Mouse (Mus musculus) testis, adult 2 months (tissue): Measurements from ENCODE around the gene Atf7ip. TPM values are rescaled to one million over a fixed set of nuclear protein-coding genes. Genes with fewer than 3 reads are reported as not detected.
A peak's percentile ranks its signal among the peaks of the same experiment; 100 is the strongest.

Source experiments
- H3K27ac ChIP-seq: fragments of 200-500 bp; 2 replicates; pipeline ENCODE4 v1.5.1; 2012; ENCODE audit warnings: low read depth, low read length; ENCODE audit not compliant: control insufficient read depth, insufficient read depth
- H3K27me3 ChIP-seq: fragments of 200-500 bp; 2 replicates; pipeline ENCODE4 v1.6.1; 2012; ENCODE audit warnings: mild to moderate bottlenecking, low read length, moderate library complexity; ENCODE audit not compliant: control insufficient read depth, insufficient read depth
- H3K36me3 ChIP-seq: fragments of 200-500 bp; 2 replicates; pipeline ENCODE4 v1.6.1; 2012; ENCODE audit warnings: mild to moderate bottlenecking, low read length; ENCODE audit not compliant: control insufficient read depth, insufficient read depth
- H3K4me1 ChIP-seq: fragments of 200-500 bp; 2 replicates; pipeline ENCODE4 v1.6.1; 2012; ENCODE audit warnings: low read length; ENCODE audit not compliant: control insufficient read depth, insufficient read depth
- H3K4me3 ChIP-seq: fragments of 200-500 bp; 2 replicates; pipeline ENCODE4 v1.5.1; 2012; ENCODE audit warnings: low read depth, mild to moderate bottlenecking, low read length, moderate library complexity, mixed read lengths; ENCODE audit not compliant: control insufficient read depth
- CTCF ChIP-seq: fragments of 200-500 bp; IDR thresholded peaks from 2 replicates; pipeline ENCODE4 v1.5.1; 2012; ENCODE audit warnings: low read depth, mild to moderate bottlenecking, inconsistent platforms, low read length, moderate library complexity; ENCODE audit not compliant: control insufficient read depth, insufficient read depth, insufficient replicate concordance
- POLR2A ChIP-seq: fragments of 200-500 bp; IDR thresholded peaks from 2 replicates; pipeline ENCODE4 v1.6.1; 2012; ENCODE audit warnings: low read depth, mild to moderate bottlenecking, inconsistent platforms, low read length, moderate library complexity; ENCODE audit not compliant: control insufficient read depth
- polyA plus RNA-seq: library from polyadenylated mRNA; depleted of rRNA; stranded (reverse); fragments of >200 nt; gene quantifications from 2 replicates; pipeline ENCODE4 v1.2.3, GENCODE M21; 2012

Atf7ip gene
- polyA plus RNA-seq, 1 experiment = 16.8 TPM

DNA sequence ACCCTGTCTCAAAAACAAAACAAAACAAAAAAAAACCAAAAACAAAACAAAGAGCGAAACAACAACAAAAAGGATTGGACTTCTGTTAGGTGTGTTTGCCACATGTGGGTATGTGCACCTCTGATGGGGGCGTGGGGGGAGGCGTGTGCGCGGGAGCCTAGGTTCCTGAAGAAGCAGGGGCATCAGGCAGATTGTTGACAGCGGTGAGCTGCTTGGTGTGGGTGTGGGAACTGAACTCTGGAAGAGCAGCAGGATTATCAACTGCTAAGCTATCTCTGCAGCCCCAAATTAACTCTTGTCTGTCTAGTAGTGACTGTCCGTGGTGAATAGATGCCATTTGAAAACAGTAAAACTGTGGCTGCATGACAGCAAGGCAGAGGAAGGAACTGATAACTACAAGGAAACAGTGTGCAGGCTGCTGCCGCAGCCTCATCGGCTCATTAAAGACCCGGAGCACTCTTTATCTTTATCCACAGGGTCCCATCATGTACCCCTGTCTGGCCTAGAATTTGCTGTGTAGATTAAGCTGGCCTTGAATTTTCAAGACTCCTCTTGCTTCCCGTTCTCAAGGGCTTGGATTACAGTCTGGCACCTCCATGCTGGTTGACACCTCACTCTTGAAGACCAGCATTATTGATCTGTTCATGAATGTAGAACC lies 32.4 kb upstream of the Atf7ip start:
- no peaks in the 10 kb centered on the region for H3K27me3 ChIP-seq
- peaks cover 23% of the 10 kb centered on the region for H3K4me1 ChIP-seq
- TF ChIP-seq CTCF (no peak), POLR2A (no peak)
- no peak overlapping the region for H3K27ac ChIP-seq
- no peaks in the 10 kb centered on the region for H3K36me3 ChIP-seq
- H3K4me3 ChIP-seq = no peak overlapping the region

DNA sequence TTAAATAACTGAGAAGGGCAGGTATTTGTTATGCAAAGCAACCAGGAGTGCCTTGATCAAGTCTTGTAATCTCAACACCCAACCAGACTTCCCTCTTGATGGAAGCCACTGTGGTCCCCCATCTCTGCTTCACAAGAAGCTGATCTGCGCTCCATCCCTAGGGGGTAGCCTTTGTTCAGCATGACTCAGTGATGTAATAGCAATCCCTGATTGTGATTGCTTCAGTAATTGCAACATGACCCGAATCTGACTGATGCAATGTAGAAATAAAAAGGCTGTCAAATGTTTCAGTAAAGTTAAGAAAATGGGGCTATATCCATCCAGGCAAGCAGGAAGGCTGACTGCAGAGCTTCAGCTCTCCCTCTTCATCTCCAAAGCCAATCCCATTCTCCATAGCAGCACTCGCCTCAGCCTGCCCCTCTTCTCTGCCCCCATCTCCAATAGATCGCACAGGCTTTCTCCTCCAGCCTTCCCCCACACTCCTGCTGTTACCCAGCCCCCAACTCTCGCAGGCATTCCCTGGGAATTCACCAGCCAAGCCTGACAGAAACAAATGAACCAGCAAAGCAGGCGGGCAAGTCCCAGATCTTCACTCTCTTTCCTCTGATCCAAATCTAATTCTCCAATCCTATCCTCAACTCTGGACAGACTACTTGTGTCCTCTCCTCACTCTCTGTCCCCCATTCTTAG lies 30.7 kb upstream of the Atf7ip start:
- no peaks in the 10 kb centered on the region for H3K36me3 ChIP-seq
- peaks cover 7% of the 10 kb centered on the region for H3K4me1 ChIP-seq
- no peak for TF ChIP-seq CTCF
- no peak for TF ChIP-seq POLR2A
- no peak overlapping the region for H3K4me3 ChIP-seq
- no peak overlapping the region for H3K27ac ChIP-seq
- no peaks in the 10 kb centered on the region for H3K27me3 ChIP-seq

DNA sequence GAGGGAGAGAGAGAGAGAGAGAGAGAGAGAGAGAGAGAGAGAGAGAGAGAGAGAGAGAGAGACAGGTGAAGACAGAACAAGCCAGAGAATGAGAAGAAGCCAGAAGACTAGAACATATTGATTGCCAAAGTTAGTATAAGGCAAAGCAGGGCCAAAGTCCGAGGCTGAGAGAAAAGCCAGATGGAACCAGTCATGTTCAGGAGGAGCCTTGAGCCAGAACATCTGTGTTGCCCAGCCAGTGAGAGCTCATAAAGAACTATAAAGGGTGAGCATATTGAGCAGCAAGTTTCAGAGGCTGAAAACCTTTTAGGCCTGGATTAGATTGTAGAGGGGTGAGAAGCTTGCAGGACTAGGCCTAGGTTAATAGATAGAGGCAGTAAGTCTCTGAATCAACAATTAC lies 28.1 kb upstream of the Atf7ip start:
- Histone ChIP-seq H3K4me1 (no peaks in the 10 kb centered on the region), H3K36me3 (no peaks in the 10 kb centered on the region), H3K4me3 (no peak overlapping the region), H3K27me3 (no peaks in the 10 kb centered on the region), H3K27ac (no peak overlapping the region)
- TF ChIP-seq POLR2A (no peak), CTCF (no peak)

DNA sequence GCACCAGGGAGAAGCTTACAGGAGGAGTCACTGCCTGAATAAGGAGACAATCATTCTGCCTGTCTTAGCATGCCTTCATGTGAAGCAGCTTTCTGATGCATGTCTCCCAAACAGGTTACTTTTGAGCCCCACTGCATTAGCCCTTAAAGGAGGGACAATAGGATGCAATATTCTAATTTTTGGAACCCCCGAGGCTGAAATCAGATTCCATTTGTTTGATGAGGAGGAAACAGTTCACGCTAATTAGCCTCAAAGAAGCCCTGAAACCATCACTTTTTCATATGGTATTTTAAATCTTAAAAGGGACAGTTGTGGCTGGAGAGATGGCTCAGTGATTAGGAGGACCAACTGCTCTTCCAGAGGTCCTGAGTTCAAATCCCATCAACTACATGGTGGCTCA lies 22.4 kb upstream of the Atf7ip start:
- Histone ChIP-seq H3K36me3 (no peaks in the 10 kb centered on the region), H3K27ac (no peak overlapping the region), H3K27me3 (no peaks in the 10 kb centered on the region), H3K4me3 (no peak overlapping the region), H3K4me1 (peaks cover 4% of the 10 kb centered on the region)
- TF ChIP-seq CTCF (no peak), POLR2A (no peak)

DNA sequence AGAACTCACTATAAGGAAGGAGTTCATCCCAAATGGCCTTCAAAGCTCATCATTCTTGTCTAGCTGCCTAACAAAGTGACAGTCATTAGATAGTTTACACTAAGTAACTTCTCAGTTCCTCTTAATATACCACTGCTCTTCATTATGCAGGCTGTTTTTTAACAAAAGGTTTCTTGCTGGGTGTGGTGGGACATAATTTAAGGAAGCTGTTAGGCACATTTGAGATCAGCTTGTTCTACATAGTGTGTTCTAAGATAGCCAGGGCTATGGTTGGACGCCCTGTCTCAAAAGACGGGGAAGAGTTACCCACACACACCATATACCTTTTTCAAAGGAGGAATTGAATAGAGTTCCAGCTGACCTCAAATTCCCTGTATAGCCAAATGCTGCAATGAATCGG lies 21.9 kb upstream of the Atf7ip start:
- Histone ChIP-seq H3K27me3 (no peaks in the 10 kb centered on the region), H3K36me3 (no peaks in the 10 kb centered on the region), H3K4me3 (no peak overlapping the region), H3K27ac (no peak overlapping the region), H3K4me1 (peaks cover 4% of the 10 kb centered on the region)
- no peak for TF ChIP-seq CTCF
- TF ChIP-seq POLR2A = no peak

DNA sequence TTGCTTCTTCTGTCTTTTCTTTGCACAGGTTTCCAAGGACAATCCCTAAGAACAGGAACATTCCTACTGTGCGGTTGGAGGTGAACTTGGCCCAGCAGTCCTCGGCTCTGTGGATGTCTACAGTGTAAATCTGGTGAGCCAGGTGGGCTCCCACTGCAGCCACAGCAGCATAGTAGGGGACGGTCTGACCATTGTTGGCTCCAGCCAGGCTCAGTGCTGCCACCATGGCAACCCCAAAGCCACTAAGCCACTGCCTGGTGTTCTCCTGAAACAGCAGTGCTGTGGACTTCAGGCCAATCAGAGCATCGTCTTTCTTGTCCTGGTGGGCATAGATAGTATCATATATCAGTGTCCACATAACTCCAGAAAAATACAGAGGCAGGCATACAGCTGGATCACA lies 19.8 kb upstream of the Atf7ip start:
- H3K27ac ChIP-seq = peak overlapping the region; percentile 17; the same call in 1 of the 2 replicates
- H3K27me3 ChIP-seq = no peaks in the 10 kb centered on the region
- no peak overlapping the region for H3K4me3 ChIP-seq
- H3K36me3 ChIP-seq = no peaks in the 10 kb centered on the region
- TF ChIP-seq CTCF (no peak), POLR2A (no peak)
- H3K4me1 ChIP-seq = peaks cover 4% of the 10 kb centered on the region

DNA sequence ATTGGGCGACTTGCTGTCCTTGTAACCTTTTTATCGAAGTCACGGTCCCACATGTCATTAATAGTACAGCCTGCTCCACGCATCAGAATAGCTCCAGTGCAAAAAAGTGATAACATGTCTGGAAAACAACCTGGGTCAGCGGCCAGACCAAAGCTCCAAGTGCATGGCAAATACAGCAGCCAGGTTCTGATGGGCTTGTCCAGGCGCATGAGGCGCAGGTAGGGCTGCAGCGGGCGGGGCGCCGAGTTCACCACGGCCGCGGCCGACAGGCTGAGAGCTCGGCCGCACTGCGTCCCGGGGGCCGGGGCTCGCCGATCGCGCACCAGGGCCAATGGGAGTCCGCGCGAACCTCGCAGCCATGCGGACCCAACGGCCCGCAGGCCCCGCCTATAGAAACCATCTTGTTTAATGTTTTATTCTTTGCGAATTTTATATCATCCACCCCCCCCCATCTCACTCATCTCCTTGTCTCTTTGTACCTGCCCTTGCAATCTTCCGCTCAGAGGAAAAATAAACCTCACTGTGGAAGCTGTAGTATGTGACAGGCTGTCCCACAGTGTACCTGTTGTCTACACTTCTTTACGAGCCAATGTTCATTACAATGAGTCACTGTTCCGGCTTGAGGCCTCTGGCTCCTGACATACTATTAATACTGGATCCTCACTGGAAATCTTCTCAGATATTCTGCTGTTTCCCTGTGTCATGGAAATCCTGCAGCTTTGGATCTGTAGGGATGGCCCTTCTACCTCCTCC lies 19.0 kb upstream of the Atf7ip start:
- H3K27ac ChIP-seq = peak overlapping the region; percentile 41; the same call in 1 of the 2 replicates
- H3K4me3 ChIP-seq = no peak overlapping the region; the same call in 1 of the 2 replicates
- no peaks in the 10 kb centered on the region for H3K27me3 ChIP-seq
- no peak for TF ChIP-seq CTCF
- TF ChIP-seq POLR2A = no peak
- H3K36me3 ChIP-seq = no peaks in the 10 kb centered on the region
- H3K4me1 ChIP-seq = peaks cover 4% of the 10 kb centered on the region
